Mouse (Mus musculus) heart, postnatal 25 days (tissue): ENCODE results near the gene Crmp1. TPM values are rescaled to one million over a fixed set of nuclear protein-coding genes. Genes with fewer than 3 reads are reported as not detected.

Source experiments
- DNase-seq: peaks from one replicate; pipeline ENCODE4 v3.0.0; 2022; ENCODE audit warnings: low spot score
- intact Hi-C: fragments of 180-260 bp; cut with DNase I; formaldehyde crosslinking; loops from one replicate; pipeline ENCODE4 v1.15.1; 2025
- total RNA-seq, 2 experiments: library from RNA; stranded (reverse); gene quantifications; 2 replicates each; pipeline ENCODE4 v1.2.3; 2021

Gene Crmp1
- total RNA-seq = 1 to 10 TPM; 1.2 to 1.3 TPM

DNA sequence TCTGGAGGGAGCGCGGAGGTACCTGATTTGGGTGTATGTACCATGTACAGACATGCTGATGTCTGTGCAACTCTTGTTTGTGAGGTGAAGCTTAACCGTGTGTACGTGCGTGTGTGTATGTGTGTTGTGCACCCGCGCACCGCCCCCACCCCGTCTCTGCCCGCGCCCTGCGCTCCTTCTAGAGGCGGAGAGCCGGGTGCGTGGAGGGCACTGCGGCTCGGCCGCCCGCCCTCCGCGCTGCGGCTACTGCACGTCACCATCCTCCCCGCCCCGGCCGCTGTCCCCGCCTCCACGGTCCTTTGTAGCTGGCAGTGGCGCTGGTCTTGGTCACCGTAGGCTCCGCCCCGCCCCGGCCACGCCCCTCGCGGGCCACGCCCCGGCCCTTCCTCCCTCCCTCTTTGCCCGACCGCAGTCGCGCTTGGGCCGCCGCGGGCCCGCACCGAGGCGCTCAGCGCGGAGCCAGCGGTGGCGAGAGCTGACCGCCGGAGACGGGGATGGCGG lies at the start of gene Crmp1:
Crmp1 (plus strand) TSS at position 290 of the 501 bp plus-strand sequence.
- no peak for DNase-seq
- intact Hi-C loops = loop anchor here (5.0 kb wide), 1 partner anchor 46 kb away; no protein-coding TSS in a partner anchor

DNA sequence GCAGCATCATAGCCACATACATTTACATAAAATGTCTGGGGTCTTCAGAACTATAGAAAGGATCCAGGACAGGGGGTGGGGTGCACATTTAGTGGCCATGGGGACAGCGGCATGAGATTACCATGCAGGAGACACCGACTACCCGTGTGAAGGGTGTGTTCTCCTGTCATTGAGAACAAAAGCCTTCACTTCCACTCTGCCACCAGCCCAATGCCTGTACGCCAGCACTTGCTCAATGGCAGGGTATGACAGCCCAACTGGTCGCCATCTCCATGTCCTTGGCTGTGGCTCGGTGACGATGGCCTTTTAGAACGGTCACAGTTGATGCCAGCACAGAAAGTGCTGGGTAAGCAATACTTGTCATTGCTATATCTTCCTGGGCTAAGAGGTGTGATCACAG lies 45.5 kb upstream of the Crmp1 start:
- DNase-seq = no peak
- intact Hi-C loops = no loop called here

DNA sequence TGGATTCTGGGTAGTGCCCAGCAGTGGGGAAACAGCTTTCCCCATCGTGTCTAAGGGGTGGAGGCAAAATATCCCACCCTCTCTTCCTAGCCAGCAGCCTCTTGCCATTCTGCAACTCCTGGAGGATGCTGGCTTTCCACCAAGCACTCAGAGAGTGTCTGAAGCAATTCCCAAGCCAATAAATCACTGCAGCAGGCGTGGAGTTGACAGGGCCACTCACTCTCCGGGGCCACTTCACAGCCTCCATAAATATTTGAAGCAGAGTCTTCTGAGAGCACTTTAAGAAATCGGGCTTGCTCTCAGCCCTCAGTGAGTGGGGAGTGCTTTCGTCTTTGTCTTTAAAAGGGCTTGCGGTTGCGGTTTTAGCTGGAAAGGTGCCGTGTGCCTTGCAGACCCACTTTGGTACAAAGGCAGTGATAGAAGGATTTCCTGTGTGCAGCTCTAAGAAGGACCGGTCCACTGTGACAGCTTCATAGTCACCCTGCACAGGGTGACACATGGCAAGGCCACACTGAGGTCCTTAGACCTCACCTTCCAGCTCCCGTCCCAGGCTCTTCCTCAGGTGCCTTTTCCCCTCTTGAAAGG lies 45.0 kb upstream of the Crmp1 start:
- DNase-seq = no peak
- intact Hi-C loops = no loop called here

DNA sequence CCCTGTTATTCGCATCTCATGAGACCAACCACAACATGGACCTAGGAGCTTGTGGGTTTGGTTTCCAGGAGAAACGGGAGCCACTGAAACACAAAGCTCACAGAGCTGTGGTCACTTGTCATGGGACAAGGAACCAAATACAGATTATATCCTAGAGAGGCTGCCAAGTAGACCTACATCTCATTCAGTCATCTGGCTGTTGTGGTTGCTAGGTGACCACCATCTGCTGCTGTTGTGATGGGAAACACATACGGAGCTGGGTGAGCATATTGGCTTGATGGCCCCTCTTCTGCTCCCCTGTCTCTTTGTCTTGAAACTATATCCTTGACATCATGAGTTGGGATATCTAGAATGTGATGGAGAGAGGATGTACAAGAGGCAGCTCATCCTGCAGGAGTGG lies 44.3 kb upstream of the Crmp1 start:
- intact Hi-C loops = no loop called here
- DNase-seq = no peak

DNA sequence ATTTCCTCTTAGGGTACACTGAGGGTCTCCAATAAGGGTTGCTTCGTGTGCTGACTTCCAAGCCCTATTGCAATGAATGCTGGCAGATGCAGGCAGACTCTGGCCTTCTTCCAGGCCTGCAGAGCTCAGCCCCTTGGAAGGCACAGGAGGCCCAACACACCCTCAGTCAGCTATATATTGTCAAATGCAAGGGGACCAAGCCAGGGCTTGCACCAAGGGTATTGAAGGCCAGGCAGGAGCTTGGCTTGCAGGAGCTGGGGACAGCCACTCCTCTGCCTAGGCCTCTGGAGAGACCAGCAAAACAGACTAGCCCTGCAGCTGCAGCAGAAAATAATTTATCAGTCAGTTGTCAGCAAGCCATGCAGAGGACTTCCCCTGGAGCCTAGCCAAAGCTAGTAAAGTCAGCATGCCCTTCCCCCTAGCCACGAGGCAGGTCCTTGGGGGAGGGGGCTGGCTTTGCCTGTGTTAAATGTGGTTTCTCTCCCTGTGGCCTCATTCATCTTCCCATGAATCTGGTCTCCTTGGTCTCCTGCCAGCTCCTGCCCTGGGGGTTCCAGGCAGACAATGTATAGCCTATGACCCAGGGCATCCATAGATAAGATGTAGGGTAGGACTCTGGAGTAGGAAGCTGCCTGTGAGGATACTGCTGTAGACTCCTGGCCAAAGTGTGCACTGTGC lies 43.6 kb upstream of the Crmp1 start:
- intact Hi-C loops = no loop called here

DNA sequence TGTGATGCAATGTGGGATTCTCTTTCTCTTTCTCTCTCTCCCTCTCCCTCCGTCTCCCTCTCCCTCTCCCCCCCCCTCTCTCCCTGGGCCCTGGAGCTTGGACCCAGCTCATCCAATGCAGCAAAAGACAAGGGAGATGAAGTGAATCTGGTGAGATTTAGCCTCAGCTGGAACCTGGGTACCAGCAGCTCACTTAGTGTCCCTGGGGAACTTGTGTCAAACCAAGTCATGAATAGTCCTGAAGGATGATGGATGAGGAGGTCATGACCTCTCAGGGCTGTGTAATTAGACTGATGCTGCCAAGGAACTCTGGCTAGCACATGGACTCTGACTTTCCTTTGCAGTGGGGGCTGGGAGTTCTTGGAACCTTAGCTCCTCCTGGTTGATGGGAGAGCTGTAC lies 39.5 kb upstream of the Crmp1 start:
- intact Hi-C loops = no loop called here
- DNase-seq = no peak

More for the DNA sequence above, 43.6 kb upstream of the Crmp1 start:
- DNase-seq = no peak

DNA sequence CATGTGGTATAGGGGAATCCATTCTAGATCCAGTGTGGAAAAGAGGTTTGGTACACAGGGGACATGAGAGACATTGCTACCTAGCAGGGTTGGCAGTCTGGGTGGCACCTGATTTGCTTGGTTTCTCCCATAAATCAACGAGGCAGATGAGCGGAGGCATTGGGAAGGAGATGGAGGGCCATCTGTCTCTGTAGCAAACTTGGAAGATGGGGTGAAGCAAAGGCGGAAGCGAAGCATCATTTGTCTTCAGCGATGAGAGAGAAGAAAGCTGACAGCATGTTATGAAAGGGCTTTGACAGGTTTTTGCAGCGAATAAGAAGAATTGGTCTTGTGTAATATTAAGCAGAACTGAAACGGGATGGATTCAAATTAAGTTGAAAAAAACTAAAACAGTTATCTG lies 36.9 kb upstream of the Crmp1 start:
- DNase-seq = no peak
- intact Hi-C loops = no loop called here

DNA sequence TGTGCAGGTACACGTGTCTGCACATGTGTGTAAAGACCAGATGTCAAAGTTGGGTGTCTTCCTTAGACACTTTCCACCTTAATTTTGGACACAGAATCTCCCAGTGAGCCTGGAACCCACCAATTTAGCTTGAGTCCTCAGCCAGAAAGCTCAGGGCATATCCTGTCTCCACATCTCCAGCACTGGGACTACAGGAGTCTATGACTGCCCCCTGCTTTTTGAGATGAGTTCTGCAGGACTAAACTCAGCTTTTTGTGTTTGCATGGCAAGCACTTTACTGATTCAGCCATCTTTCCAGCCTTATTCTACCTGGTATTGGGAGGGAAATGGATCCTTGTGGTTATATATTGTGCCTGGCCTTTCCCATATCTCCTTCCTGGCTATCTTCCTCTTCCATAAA lies 36.3 kb upstream of the Crmp1 start:
- intact Hi-C loops = no loop called here
- no peak for DNase-seq

DNA sequence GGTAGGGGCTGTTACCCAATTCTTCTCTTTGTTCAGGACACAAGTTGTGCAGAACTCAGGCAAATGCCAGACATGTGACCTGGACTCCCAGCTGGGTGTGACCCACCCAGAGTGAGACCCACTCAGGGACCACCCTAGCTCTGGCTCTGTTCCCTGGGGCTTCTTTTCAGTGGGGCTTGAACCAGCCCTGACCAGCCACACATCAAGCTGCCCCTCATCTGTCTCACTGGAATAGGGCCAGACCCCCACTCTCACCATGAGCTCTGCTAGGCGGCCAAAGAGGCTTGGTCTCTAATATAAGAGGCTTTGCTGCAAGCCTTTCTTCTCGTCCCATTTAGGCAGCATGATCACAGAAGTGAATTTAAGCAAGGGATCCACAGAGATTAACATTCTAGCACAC lies 35.4 kb upstream of the Crmp1 start:
- intact Hi-C loops = no loop called here
- DNase-seq = no peak

DNA sequence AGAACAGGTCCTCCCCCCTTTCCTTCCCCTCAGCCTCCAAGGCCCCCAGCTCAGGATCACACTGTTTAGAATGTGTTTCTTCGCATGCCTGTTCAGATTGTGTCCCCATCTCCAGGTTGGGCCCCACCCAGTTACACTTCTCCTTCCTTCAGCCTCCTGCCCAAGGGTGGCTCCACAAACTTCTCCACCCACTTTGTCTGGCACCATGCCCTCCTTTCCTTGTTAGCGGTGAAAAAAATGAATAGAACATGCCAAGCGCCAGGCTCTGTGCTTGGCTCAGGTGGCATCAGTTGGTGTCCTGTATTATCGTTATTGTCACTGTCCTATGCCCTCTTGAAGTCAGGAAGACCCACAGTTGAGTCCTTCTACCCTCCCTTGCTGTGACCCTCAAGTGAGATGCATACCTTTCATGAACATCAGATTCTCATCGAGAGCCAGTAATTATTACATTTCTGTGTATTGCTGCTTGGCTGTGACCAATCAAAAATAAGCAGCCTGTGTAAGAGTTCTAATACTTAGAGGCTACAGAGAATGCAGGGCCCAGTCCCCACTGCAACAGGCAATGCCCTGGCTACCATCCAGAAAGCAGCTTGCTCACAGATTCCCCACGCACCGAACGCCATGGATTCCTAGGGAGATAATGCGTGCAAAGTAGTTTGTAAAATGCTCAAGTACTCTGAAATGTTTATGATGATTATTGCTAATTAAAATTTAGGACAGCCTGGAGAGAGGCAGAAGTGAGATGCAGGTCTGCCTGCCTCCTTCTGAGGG lies 28.6 kb upstream of the Crmp1 start:
- intact Hi-C loops = no loop called here
- no peak for DNase-seq

DNA sequence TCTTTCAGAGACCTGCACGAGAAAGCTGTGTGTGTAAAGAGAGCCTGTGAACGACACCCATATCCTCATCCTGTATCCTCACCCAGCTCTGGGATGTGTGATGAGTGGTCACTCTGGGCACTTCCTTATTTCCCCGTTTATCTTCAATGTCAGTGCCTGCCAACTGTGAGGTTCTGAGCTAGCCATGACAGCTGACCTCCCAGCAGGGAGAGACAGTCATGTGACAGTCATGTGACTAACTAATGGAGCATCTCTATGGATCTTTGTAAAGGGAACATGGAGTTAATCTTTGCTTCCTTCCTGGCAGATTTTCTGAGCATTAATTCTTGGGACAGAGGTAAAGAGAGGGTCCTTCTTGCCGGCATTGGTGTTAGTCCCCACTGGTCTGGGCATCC lies 28.0 kb upstream of the Crmp1 start:
- intact Hi-C loops = no loop called here
- no peak for DNase-seq

DNA sequence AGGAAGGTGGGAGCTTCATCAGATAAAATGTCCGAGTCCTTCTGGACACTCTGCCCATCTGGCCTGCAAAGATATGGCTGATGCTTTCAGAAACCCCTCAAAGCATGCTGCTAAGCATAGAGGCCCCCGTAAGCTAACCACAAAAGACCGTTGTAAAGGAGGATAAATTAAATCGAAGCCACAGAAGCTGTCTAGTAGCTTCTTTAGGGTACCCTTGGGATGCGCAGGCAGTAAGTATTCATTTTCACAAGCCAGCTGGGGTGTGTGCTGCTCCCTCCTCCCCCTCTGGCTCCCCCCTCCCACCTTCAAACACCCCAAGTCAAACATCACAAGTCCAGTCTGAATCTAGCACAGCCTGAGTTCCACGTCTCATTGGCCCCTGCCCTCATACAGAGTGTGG lies 27.1 kb upstream of the Crmp1 start:
- intact Hi-C loops = no loop called here
- no peak for DNase-seq

DNA sequence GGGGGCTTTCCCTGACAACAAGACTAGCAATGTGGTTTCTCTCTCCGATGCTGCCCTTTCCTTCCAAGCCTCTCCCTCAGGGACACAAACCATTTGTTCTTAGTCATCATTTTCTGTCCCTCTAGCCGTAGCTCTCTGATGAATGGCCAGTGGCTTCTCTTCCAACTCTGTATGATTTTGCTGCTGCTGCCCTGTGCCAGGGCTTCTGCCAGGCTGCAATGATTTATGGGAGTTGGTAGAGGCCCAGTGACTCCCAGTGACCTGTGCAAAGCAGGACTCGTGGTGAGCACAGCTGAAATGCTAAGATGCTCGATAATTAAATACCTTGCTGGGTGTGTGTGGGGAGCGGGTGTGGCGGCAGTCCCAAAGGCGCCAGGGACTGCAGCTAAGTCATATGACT lies 26.5 kb upstream of the Crmp1 start:
- intact Hi-C loops = no loop called here
- no peak for DNase-seq

DNA sequence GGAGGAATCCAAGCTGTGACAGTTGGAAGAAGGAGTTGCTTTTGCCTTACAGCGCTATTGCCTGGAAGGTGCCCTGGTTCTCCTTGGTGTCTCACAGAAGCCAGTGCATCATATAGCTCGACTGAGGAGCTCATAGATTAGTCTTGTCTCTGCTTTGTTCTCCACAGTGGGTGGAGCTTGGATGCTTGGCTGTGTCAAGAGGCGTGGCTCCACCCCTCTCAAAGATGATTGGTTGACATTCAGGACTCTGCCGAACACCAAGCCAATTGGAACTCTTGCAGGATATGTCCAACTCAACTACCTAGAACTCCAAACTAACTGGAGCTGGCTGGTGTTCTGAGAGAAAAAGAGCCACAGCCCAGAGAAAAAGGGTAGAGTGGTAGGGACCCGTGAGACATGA lies 22.1 kb upstream of the Crmp1 start:
- intact Hi-C loops = no loop called here
- DNase-seq = no peak

DNA sequence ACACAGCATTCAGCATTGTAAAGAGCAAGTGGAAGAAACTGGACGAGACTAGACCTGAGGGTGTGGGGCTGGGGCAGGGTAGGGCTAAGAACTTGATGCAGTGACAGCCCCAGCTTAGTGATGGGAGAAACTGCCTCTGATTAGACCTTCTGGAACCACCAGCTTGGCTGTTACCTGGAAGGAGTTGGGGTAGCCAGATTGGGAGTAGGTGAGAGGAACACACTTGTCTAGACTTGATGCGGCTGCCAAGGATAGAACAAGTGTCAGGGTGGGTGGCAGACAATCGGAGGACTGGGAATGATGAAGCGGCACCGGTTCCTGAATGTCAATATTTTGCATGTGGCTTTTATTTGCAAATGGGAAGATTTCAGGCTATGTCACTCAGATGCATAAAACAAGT lies 21.2 kb upstream of the Crmp1 start:
- intact Hi-C loops = no loop called here
- DNase-seq = no peak

DNA sequence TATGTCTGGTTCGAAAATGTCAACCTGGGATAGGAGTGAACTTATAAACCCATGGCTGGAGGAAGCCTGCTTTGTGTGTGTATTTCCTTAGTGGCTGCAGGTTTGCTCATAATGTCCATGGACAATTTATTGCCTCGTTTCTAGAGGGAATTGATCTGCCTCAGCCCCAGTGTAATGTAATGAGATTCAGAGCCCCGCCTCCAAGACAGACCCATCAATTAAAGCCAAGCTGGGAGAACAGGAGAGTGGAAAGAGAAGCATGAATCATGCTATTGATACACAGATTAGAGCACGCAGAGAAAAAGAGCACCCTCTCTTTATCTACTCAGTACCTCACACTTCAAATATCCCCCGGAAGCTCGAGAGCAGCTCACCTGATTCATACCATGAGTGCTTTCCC lies 20.2 kb upstream of the Crmp1 start:
- no peak for DNase-seq
- intact Hi-C loops = no loop called here

DNA sequence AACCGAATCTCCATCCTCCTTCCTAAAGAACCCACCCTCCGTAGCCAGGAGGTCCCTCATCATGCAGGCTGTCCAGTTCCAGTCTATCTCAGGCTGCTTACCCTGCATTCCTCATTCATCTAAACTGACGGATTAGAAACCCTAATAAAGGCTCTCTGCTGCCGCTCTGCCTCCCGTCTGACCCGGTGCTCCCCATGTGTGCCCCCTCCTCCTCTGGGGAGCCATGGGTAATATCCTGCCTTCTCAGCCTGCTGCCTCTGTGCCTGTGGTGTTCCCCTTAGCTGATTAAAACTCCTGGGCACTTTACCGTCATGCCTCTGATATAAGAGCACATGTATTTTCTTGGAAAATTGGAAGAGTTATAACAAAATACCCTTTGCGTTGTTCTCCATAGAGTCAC lies 19.4 kb upstream of the Crmp1 start:
- intact Hi-C loops = no loop called here

DNA sequence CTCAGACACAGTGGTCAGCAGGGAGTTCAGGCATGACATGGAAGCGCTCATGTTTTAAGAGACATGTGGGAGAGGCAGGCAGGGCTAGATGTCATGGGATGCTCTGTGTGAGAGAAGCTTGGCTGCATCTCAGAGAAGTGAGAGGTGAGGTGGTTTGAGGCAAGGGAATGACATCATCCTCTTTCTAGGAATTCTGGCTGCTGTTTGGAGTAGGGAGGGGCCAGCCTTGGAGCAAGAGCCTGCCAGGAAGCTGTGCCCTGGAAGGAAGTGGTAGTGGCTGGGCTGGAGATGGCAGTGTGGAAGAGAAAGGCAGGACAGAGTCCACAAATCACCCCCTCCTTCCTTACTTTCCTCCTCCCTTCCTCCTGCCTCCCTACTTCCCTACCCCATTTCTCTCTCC lies 16.0 kb upstream of the Crmp1 start:
- DNase-seq = no peak
- intact Hi-C loops = no loop called here

More for the DNA sequence above, 19.4 kb upstream of the Crmp1 start:
- no peak for DNase-seq

DNA sequence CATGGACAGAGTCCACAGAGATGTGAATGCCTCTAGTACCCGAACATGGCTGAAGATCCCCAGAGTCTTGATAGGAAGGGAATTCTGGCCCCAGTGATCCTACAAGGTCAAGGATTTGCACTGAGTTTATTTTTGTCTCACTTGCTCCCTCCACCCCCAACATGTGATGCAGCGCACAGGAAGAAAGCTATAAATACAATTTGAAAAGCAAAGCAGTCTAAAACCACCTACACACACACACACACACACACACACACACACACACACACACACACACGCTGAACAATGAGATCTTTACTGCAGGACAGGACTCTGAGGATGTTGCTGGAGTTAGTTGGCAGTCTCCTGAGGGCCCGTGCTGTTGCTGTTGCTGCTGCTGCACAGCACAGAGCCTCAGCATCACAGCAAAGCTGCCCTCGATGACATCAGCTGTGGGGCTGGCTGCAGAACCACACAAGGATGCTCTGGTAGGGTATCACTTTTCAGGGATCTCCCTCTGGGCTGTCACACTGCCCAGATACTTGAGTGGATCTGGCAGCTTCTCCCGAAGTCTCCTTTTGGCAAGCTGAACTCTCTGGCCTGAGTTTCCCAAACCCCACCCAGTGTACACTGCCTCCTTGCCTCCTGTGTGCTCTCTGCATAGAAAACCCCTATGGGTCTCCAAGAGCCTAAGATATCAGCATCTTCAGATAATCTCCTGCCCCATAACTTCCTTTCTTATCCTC lies 13.6 kb upstream of the Crmp1 start:
- intact Hi-C loops = no loop called here
- no peak for DNase-seq

DNA sequence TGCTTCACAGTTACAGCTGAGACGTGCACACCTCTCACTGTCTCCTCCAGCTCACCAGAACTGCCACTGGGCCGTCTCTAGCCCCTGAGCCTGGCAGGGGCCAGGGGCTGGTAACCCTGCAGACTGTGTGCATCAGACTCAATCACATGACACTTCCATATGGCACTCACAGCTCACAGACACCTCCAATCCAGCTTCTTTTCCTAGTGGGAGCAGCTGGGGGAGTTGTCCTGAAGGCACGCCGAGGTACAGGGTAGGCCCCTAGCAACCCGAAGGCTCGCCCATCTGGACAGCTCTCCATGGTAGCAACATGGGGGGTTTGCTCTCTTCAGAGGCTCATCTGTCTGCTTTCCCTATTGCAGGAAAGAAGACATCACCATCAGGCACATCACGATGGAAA lies 12.8 kb upstream of the Crmp1 start:
- intact Hi-C loops = no loop called here
- no peak for DNase-seq
